Mouse (Mus musculus) megakaryocyte, embryonic 14.5 days (primary cell): ENCODE results near the gene Pyurf.

Experiments
- FLI1 ChIP-seq: IDR thresholded peaks from 2 replicates; pipeline ENCODE4 v1.6.1; 2012; ENCODE audit warnings: low read length, inconsistent platforms, mixed read lengths
- GATA1 ChIP-seq: IDR thresholded peaks from 3 replicates; pipeline ENCODE4 v1.6.1; 2012; ENCODE audit warnings: mixed read lengths, low read length, inconsistent platforms, borderline replicate concordance

GRCm38 (mm10) chr6:57691467-57692261 is at the start of gene Pyurf:
- TF ChIP-seq GATA1: no peak
- no peak for TF ChIP-seq FLI1
